Mouse (Mus musculus) ES-E14 (cell line): ENCODE measurements around the gene 4921524J17Rik.

Experiments used
- CHD2 ChIP-seq: IDR thresholded peaks from 2 replicates; pipeline ENCODE4 v1.6.1; 2014; ENCODE audit warnings: mild to moderate bottlenecking, low read depth, low read length, inconsistent platforms
- HCFC1 ChIP-seq: IDR thresholded peaks from 2 replicates; pipeline ENCODE4 v1.6.1; 2012; ENCODE audit warnings: low read length, inconsistent platforms, borderline replicate concordance; ENCODE audit not compliant: insufficient read depth
- MAFK ChIP-seq: IDR thresholded peaks from 2 replicates; pipeline ENCODE4 v1.6.1; 2014; ENCODE audit warnings: mild to moderate bottlenecking, low read depth, low read length, inconsistent platforms; ENCODE audit not compliant: insufficient read depth
- ZC3H11A ChIP-seq: IDR thresholded peaks from 2 replicates; pipeline ENCODE4 v1.6.1; 2012; ENCODE audit warnings: low read depth, mild to moderate bottlenecking, inconsistent platforms, low read length, borderline replicate concordance

DNA sequence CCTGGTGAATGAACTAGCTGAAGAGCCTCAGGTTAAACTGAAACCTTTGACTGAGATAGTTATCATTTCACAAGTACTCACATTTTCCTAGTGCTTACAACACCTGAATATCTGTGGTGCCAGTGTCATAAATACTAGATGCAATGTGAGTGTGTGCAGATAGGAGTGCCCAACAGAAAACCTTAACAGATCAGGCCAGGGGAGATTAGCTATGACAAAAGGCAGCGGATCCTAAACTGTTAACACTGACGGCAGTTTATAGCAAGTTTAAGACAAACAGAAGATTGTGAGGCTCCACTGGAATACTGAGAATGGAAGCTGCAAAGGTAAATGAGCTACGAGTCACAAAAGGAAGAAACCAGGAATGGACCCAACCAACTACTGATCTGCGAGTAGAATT lies 5.6 kb downstream of the 4921524J17Rik start:
- TF ChIP-seq ZC3H11A (no peak), CHD2 (no peak), HCFC1 (no peak), MAFK (no peak)
